Comparison of ENCODE assay signal across 17 mouse cellular contexts in genomic region chr4:141106526-141107183, GRCm38 (mm10). TPM values are rescaled to one million over a fixed set of nuclear protein-coding genes. Genes with fewer than 3 reads are reported as not detected.
"Had no signal": no experiment of that assay in that cellular context is flagged by ENCODE, and none has a peak within 500 bp of the region (broad histone marks: within the 10 kb centered on the region; RNA-seq: fewer than 3 reads in every experiment).

No protein-coding gene starts in this region.

- H3K36me3 ChIP-seq: midbrain, embryonic 15.5 days had no signal

- H3K9ac ChIP-seq: liver, embryonic 14.5 days; midbrain, embryonic 15.5 days; stomach, embryonic 15.5 days had no signal

- H3K27me3 ChIP-seq: midbrain, embryonic 15.5 days; stomach, embryonic 15.5 days had no signal

- ATAC-seq: lung, postnatal 0 days; midbrain, embryonic 15.5 days had no signal

- H3K27ac ChIP-seq: left cerebral cortex, adult 2 months; liver, embryonic 14.5 days; midbrain, embryonic 15.5 days; stomach, embryonic 15.5 days had no signal

- DNase-seq: kidney, adult 18-20 months; kidney, postnatal 14 days; lung, adult 2 months; lung, postnatal 36 days; spleen, adult 18-20 months; thymus, postnatal 4 days had no signal

- H3K4me3 ChIP-seq: left cerebral cortex, adult 2 months; midbrain, embryonic 15.5 days; stomach, embryonic 15.5 days had no signal

- H3K4me1 ChIP-seq: midbrain, embryonic 15.5 days; stomach, embryonic 15.5 days had no signal

- H3K4me2 ChIP-seq: midbrain, embryonic 11.5 days; midbrain, embryonic 15.5 days; stomach, embryonic 15.5 days had no signal

- H3K9me3 ChIP-seq: midbrain, embryonic 15.5 days; stomach, embryonic 15.5 days had no signal

RNA-seq across cellular contexts. Expression of gene Spata21, which starts 18.5 kb away (rescaled TPM):
- total RNA-seq: liver, adult 2 months; megakaryocyte progenitor cell, adult 5-6 weeks; neutrophil, adult 5-6 weeks had no signal
- polyA plus RNA-seq: large intestine, adult 2 months; liver, adult 2 months; liver, embryonic 14.5 days; lung, adult 2 months; midbrain, embryonic 11.5 days; neural tube, embryonic 11.5 days had no signal
